Mouse (Mus musculus) fat pad, adult 2 months (tissue): ENCODE measurements around the gene Itpkc.
A peak's percentile ranks its signal among the peaks of the same experiment; 100 is the strongest.

Source experiments
- DNase-seq: peaks from one replicate; pipeline ENCODE4 v3.0.0-alpha.2; 2011; ENCODE audit warnings: low read depth, low spot score; ENCODE audit errors: extremely low read depth

The Itpkc gene

DNA sequence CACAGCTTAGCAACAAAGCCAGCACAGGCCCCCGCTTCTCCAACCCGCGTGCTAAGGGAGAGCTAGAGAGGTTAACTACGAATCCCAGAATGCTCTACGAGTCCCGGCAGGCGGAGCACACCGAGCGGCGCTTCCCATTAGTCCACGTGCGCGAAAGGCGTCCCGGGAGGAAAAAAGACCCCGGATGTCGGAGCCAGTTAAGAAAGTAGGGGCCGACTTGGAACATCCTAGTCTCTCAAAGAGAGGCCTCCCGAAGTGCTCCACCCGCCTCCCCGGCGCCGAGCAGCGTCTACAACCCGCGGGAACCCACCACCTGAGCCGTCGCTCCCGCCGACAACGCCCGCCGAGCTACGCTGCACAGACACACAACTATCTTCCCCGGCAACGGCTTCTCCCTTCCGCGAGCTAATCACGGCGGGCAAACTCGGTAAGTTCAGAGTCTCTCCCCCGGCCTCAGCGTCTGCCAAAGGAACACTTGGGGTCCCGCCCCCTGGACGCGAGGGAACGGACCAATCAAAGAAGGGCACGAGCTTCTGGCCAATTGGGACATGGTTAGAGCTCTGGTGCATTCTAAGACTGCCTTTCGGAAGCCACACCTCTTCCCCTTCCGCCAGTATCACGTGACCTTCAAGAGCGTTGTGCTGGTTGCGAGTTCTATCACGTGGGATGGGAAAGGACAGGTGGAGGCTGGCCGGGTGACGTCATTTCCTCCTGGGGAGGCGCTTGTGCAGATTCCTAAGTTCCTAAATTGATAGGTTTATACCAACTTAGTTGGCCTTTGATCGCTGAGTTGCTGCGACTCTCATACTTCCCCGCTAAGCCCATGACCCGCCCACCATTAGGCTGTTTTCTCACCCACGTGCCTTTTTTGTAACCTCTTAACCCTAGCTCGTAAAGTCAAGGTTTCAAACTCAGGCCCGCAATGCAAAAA lies 32.5 kb downstream of the Itpkc start, which contains the start of the genes BC024978 and Snrpa:
TSS of gene BC024978 (plus strand) at position 101 of the 931 bp plus-strand sequence.
TSS of gene Snrpa (minus strand) at position 591 of the 931 bp plus-strand sequence.
- peak; percentile 99 for DNase-seq

DNA sequence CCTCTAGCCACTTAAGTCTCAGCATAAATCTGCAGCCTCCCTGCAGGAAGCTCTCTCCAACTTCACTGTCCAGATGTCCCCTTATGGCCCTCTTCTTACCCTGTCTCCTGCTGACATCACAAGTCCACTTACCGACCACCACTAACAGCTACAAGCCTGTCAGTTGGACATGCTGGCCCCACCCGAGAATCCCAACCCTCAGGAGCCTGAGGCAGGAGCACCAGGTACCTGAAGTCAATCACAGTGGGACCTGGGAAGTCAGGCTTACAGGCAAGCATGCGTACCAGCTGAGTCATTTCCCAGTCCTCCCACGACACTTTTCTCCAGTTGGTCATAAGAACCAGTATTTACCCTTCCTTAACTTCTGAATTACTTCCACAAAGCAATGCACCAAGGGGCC lies 34.7 kb downstream of the Itpkc start:
- no peak for DNase-seq

DNA sequence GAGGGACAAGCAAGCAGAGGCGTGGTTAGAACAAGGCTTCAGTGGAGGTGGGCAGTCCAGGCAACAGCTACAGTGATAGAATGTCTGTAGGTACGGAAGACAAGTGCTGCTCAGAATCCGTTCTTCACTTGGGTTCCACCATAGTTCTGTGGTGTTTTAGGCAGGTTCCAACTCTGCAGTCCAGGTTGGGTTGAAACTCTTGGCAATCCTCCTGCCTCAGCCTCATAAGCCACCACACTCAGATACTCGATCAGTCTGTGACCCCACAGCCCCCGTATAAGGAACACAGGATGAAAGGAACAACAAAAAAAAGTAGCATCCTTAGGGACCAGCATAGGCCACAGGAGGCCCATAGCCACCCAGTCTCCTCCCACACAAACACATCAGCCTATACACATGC lies 36.0 kb downstream of the Itpkc start:
- no peak for DNase-seq

DNA sequence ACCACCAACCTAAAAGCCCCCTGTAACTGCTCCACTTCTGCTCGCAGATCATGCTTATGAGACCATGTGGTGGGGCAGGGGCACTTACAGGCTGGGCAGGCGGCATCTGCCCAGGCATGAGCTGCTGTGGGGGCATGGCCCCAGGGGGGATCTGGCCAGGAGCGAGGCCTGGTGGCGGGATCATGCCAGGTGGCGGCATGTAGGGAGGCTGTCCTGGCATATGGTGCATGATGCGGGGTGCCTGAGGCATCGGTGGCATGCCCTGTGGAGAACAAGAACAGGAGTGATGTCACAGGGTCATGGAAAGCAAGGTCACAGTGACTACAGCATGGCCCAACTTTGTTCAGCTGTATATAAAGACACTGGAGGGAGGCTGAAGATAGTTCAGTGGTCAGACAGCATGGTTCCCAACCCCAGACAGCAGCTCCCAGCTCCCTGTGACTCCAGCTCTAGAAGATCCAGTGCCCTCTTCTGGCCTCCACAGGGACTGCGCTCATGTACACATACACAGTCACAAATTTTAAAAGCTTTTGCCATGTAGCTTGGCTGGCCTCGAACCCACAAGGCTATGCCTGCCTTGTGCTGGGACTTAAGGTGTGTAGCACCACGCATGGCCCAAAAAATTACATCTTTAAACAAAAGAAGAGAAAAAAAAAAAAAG lies 39.1 kb downstream of the Itpkc start:
- no peak for DNase-seq

DNA sequence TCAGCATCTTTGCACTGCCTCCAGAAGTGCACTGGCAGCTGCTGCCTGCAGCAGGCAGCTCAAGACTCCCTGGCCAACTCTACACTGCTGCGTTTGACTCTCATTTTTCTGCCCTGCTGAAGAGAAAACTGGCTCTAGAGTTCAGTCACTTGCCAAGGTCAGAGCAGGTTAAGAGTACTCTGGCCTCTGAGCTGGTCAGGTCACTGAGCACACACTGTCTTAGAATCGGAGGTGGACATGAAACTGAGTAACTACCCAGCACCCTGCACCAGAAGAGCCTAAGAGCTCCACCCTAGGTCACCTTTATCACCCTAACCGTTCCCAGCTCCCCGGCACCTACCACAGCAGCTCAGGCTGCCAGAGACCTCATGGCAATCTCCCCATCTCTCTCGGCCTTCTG lies 42.5 kb downstream of the Itpkc start:
- no peak for DNase-seq

DNA sequence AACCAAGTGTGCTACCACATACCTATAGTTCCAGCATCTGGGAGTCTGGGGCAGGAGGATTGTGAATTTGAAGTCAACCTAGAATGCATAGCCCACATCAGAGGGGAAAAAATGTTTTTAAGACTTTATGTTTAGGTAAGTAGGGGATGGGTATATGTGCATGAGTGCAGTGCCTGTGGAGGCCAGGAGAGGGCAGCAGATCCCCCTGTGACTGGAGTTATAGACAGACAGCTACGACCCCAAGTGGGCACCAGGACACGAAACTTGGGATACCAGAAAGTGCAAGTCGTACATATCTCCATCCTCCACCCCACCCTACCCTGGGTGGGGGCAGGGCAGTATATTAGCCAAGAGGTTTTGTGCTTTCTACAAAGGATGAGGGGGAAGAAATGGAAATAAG lies 43.5 kb downstream of the Itpkc start:
- no peak for DNase-seq

DNA sequence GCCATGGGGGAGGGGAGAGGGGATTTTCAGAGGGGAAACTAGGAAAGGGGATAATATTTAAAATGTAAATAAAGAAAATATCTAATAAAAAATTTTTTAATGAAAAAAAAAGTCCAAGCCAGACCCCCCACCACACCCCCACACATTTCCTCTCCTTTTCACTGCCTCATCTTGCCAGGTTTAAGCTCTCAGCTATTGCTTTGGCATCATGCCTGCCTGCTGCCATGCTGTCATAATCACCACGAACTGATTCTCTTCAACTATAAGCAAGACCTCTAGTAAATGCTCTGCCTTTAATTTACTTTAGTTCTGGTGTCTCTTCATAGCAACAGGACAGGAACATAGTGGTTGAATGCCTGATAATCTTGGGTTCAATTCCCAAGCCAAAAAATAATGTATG lies 46.0 kb downstream of the Itpkc start:
- no peak for DNase-seq

DNA sequence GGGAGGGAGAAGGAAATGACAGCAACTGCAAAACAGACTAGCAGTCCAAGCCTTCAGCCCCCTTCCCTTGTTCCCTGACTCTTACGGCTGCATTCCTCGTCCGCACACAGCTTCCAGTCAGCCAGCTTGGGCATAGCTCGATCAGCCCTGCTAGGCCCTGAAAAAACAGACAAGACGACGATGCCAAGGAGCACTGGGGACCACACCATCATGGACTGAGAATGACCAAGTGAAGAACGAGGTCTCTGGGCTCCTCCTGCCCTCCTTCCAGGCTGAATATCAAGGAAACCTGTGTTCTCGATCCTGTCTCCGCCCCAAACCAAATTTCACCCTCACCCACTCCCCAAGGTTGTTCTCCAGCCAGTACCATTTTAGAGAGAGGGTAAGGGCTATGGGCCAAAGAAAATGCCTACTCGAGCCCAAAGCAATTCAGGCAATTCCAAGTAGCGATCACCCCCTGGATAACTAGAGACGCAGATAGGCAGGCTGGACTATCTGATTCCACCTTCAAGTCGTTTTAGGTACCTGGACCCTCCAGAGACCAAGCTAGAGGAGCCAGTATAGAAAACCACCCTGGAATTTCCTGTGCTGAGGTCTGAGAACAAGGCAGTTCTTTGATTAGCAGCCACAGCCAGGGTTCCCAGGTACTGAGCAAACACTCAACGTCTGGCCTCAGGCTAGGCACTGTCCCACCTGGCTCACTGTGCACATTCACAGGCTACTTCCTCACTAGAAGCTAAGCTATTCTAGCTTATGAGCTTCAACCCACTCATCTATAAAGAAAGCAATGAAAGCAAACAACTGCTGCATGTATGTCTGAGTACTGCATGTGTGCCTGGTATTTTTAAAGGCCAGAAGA lies 47.4 kb downstream of the Itpkc start, which contains the start of the genes Gm21983 and Mia:
TSS of gene Gm21983 (minus strand) at position 250 of the 859 bp plus-strand sequence.
TSS of gene Mia (minus strand) at position 321 of the 859 bp plus-strand sequence.
- DNase-seq, result no peak

DNA sequence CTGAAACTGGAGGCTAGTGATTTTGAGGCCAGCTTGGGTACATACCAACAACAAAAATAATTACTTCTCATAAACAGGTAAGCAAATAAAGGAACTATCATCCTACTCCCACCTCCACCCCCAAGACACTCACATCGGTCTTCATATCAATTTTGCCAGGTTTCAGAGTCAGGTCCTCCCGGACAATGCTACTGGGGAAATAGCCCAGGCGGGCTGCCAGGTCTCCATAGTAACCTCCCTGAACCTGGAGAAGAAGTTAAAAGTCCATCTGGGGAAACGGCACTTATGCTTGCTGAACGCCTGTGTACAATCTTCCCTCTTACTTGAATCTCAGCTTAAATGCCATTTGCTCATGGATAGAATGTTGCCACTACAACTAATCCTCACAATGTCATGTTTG lies 48.4 kb downstream of the Itpkc start:
- no peak for DNase-seq

DNA sequence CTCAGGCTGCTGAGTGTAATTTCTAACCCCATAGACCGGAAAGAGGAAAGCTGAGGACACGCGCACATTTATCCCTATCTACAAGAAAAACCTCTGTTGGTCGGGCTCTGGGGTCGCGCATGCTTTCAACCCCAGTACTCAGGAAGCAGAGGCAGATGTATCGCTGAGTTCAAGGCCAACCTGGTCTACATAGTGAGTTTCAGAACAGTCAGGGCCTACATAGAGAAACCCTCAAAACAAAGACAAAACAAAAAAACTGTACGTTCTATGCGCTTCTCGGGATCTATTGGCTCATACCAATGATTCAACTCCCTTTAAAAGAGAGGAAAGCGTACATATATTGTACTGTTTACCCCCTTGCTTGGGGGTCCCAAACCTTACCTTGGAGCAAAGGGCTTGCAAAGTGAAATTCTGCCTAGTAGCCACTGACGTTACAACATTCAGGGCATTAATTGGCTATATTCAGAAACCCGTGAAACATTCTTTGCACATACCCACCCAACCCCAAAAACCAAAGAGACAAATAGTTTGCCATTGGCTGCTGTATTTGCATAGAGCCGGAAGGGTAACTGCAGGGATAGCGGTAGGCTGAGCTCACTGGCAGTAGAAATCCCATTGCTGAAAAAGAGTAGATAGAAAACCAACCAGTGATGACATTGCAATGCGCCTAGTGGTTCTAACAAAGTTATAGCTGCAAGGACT lies 49.1 kb downstream of the Itpkc start:
- no peak for DNase-seq

DNA sequence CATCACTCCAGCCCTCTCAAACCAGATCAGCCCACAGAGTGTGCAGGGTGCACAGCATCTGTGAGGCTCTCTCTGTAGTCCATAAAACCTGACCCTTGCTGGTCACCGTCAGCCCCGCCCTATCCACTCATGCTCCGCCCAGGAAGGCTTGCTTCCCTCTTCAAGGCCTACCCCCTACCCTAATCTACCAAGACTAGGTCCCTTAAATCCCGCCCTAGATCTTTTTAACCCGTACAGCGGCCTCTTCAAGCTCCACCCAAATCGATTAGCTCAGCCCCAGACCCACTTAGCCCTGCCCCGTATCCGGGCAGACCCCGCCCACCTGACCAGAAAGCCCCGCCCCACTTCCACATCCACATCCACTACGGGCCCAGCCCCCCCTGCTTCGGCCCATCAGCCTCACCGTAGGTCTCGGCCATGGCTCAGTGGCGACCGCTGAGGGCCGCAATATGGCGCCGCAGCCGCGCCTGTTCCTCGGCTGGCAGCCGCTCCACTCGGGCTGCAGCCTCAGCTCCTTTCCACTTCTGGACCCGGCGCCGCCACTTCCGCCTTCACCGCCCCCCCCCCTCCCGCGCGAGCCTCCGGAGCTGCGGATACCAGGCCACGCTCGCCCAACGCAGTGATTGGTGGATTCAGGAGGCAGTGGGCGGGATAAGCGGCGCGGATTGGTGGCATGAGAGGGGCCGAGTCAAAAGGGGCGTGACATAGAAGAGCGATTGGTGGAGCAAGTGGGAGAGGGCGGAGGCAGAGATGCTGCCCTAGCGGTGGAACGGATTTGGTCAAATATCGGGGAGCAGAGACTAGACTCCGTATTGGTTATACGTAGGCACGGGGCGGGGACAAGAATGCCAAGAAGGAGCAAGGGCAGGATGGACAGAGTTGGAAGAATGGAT lies 49.9 kb downstream of the Itpkc start, which contains the start of gene Rab4b:
TSS of gene Rab4b (minus strand) at position 573 of the 893 bp plus-strand sequence.
- peak; percentile 91 for DNase-seq

DNA sequence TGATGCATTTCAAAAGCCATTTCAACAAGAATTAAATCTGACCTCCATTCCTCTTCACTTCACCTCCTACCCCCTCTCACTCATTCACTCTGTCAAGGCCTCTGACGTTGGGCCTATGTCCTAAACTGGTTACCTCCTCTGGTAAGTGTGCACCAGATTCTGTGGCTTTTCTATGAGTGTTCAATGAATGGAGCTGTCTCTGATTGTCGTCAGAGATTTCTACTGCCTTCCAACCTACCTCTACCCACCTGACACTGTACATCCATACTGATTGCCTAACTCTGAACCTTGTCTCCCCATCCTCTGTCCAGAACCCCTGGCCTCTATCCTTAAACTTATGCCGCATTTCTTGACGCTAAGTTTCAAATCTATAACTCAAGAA lies 50.5 kb downstream of the Itpkc start:
- no peak for DNase-seq

DNA sequence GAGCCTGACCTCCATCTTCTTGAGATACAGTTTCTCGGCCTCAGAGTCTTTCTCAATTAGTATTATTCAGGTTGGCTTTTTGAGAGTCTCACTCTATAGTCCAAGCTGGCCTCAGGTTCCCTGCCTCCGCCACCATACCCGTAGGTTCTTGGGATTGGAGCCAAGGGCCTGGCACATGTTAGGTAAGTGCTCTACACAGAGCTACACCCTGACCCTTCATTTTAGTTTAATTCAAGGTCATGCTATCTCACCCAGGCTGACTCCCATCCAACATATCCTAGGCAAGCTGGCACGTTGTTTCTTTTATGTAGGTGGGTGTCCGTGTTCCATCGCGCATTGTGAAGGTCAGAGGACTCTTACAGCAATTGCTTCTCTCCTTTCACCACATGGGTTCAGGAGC lies 53.6 kb downstream of the Itpkc start:
- DNase-seq, result no peak

DNA sequence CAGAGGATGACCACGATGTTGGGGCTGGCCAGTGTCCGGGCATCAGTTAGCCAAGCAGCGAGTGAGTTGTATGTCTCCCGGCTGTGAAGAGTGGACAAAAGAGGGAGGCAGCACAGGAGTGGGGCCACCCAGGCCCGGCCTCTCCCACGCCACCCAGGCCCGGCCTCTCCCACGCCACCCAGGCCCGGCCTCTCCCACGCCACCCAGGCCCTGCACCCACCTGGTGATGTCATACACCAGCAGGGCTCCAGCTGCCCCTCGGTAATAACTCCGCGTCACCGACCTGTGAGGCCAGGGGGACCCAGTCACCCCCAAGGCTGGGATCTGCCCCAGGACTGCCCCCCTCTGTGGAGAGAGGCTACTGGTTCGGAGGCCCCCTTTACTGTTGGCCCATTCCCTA lies 54.0 kb downstream of the Itpkc start:
- no peak for DNase-seq

DNA sequence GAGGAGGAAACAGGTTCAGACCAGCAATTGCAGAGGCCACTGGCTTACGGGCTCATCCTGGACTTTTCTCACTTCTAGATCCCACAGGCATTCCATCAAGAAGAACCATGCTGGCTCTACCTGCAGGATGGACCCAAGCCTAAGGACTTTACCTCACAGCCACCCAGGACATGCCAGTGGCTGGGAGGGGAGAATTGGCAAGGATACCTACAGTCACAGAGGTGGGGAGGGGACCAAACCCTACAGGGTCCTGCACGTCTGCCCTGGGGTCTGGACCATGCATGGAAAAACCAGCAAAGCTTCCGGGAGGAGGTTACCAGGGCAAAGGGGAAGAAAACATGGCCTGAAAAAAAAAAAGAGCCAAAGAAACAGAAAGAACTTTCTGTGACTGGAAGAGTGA lies 57.5 kb downstream of the Itpkc start:
- DNase-seq, result no peak

DNA sequence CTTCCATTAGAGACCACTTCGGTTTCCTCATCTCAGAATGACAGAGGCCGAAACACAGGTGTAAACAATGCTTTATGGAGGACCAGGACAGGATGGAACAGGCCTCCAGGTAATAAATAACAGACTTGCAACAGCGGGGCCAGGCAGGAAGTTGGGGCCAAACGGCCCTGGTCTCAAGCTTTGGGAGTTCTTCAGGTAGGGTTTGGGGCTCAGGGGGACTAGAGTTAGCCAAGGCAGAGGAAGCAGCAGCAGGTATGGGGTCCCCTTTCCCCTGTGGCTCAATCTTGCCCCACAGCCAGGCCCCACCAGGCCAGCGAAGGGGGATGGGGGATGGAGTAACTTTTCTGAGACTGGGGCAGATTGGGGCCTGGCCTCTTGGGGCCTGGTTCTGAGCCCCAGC lies 60.1 kb downstream of the Itpkc start:
- DNase-seq, result no peak

DNA sequence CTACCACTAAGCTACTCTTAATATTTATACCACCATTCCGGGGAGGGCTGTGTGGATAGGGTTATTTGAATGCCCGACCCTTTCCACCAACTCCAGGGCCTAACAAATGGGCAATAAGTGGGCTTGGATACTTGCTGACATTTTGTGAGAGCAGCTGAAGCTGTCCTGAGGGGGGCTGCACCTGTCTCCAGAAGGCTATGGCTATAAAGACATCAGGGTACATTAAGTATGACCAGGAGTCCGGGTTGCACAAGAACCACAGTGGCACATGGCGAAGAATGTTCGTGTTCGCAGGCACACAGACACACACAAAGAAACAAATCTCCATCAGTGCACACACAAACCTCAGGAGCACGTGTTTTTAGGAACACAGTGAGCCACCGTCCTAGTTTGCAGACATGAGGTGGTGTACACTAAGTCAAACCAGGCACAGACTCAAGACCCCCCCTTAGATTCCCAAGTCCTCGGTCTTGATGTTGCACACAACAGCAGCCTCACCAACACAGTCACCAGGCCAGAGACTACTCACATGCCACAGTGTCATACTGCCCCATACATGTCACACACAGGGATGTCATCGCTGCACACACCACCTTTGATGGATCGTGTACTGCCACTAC lies 60.9 kb downstream of the Itpkc start:
- no peak for DNase-seq

DNA sequence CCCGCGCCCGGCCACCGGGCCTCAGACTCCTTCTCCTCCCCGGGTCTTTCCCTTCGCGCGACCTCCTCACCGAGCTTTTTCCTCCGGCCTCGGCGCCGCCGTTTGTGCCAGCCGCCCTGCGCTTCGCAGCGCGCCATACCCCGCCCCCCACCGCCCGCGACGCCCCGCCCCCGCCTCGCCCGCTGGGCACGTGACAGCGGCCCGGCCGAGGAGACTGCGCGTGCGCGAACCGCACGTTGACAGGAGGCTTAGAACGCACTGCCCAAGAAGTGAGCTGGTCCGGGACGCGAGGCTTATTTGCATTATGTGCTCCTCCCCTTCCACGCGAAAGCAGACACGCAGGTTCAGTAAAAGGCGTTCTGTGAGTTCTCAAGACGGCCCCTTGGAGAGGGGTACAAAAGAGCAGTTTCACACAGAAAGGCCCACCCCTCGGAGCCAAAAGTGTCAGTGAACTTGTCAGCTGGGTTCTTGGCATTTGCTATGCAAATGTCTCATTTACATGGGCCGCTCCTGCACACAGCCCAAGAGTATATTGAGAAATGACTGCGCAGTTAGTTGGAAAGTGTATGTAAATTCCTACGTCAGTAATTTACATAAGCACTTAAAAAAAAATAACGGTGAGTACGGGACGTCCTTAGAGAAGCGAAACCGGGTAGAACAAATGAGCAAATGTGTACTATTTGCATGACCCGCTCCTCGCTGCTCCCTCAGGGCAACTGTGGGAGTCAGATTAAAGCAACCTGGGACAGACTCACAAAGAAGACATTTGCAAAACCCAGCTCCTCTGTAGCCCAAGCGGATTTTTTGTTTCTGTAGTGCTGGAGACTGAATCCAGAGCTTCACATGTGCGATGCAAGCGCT lies 61.6 kb downstream of the Itpkc start, which contains the start of gene Egln2:
TSS of gene Egln2 (minus strand) at position 189 of the 861 bp plus-strand sequence.
- DNase-seq, result peak; percentile 81
